Mouse (Mus musculus): Measurements from ENCODE around the gene Klhl35.
A peak's percentile ranks its signal among the peaks of the same experiment; 100 is the strongest.
"Not testable (repeated sequence)": the region's sequence is repeated elsewhere in the genome, so short reads cannot be mapped to it uniquely, and the experiment has no call there.

The Klhl35 gene

DNA sequence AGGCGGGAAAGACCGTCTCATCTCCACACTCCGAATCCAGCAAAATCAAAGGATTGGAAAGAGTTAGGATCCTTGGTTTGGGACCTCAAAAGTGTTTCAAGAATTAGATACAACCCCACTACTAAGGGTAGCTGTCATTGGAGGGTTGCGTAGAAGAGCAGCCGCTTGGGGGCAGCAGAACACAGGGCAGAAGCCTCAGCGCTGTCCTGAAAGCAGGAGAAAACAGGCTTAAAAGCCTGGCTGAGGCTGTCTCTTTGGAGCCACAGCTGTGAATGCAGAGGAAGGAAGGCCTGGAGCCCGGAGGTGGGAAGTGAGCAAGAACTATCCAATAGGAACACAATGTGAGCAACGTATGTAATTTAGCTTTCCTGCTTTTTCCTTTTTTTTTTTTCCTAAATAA is 34.4 kb downstream of the Klhl35 start:
- peak; percentile 88 for DNase-seq (ENCODE audit: low read depth, low spot score)

DNA sequence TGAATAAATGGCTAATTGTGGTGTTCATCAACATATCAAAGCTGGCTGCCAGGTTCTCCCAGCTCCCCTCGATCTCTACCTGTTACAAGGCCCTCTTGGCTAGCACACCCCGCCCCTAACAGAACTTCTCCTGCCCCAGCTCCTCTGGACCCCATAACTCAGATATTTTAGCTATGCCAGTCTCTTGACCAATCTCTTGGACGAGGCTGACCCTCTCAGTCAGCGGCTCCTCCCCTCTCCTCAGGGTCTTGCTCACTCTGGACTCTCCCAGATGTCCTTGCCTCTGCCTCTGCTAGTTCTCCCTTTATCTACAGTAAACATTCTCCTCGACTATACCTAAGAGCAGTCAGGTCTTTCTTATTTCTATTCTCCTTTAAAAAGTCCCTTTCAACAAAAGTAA is 34.9 kb downstream of the Klhl35 start:
- no peak for DNase-seq (ENCODE audit: low read depth, low spot score)

DNA sequence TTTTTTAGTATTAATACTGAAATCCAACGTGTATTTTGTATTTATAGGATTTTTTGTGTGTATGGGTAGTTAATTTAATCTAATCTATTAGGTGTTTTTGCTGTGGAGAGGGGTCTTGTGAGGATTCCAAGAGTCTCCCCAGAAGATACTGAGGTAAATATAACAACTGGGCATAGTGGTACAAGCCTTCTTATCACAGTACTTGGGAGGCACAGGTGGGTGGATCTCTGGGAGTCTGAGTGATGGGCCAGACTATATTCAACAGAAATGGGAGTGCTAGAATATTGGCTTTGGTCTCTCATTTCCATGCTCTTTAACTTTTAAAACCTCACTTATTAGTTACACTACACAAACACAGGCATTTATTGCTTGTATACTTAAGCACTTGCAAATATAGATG is 35.3 kb downstream of the Klhl35 start:
- no peak for DNase-seq (ENCODE audit: low read depth, low spot score)

DNA sequence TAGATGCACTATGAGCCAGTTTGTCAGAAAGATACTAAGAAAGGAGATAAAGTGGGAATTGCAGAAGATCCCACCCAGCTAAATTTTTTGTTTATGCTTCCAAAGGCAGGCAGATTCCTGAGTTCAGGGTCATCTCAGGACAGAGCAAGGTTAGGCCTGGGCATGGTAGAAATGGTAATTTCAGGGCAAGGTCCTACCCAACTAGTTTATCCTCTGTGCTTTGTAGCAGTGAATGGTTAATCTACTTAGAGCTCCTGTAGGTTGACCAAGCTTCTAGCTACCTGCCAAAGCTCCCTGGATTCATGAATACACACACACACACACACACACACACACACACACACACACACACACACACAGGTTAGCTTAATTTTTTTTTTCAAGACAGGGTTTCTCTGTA is 38.8 kb downstream of the Klhl35 start:
- DNase-seq (ENCODE audit: low read depth, low spot score), result no peak

DNA sequence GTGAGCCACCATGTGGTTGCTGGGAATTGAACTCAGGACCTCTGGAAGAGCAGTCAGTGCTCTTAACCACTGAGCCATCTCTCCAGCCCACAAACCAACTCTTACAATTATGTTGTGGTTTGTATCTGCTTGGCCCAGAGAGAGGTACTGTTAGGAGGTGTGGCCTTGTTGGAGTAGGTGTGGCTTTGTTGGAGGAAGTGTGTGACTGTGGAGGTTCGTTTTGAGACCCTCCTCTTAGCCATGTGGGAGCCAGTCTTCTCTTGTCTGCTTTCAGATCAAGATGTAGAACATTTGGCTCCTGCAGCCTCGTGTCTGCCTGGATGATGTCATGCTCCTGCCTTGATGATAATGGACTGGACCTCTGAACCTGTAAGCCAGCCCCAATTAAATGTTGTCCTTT is 42.4 kb downstream of the Klhl35 start:
- not testable (repeated sequence) for DNase-seq (ENCODE audit: low read depth, low spot score)

DNA sequence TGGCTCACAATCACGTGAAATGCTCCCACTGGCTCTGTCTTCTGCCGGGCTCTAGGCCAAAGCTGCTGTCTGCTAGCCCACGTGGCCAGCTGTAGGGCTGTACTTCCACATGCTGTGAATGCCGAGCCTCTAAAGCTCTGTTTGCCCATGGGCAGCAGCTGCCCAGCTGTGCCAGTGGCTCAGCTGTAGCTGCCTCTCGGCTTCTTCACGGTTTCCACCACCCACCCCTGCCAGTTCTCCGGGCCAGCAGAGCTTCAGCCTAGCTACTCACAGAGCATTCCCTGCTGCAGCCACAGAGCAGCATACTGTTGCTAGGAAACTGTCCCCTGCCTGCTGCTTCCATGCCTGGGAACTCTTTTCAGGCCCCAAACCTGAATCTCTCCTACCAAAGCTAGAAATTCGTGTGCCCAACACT is 44.3 kb downstream of the Klhl35 start:
- no peak for DNase-seq (ENCODE audit: low read depth, low spot score)

DNA sequence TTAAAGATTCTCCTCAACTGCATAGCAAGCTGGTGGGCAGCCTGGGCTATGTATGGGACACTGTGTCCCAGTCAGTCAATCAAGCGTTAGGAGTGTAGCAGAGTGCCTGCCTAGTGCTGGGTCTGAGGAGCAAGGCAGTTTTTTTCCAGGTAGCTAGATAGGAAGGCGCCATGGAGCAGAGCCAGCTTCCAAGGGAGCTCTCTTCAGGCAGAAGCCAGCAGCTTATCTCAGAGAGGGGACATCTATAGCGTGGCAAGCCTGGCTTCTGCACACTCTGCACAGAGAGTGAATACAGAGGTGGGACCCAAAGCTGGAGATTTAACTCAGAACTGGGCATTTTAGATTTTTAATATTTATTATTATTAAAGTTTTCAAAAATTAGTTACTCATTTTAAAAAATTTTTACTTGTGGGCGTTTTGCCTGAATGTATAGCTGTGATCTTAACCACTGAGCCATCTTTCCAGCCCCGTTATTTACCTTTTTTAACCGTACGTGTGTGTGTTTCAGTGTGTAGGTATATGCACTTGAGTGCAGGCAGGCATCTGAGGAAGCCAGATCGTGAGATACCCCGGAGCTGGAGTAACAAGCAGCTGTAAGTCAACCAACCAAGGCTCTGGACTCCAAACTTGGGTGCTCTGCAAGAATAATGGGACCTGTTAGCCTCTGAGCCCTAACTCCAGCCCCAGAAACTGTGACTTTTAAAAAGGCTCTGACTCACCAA is 50.4 kb downstream of the Klhl35 start:
- DNase-seq (ENCODE audit: low read depth, low spot score), result no peak

DNA sequence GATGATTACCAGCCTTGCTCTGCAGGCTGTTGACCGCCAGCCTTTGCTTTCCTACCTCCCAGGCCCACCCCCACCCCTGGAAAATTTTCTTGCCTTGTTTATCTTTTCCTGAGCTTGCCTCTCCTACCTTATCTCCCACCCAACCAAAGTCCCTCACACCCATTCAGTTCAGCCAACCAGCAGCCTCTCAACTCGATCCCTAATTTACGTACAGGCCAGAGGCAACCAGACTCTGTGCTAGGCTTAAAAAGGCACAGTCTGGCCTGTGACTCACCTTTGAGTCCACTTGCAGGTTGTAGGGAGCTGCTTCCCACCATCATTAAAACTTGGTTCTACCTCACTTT is 51.0 kb downstream of the Klhl35 start:
- DNase-seq (ENCODE audit: low read depth, low spot score), result no peak

DNA sequence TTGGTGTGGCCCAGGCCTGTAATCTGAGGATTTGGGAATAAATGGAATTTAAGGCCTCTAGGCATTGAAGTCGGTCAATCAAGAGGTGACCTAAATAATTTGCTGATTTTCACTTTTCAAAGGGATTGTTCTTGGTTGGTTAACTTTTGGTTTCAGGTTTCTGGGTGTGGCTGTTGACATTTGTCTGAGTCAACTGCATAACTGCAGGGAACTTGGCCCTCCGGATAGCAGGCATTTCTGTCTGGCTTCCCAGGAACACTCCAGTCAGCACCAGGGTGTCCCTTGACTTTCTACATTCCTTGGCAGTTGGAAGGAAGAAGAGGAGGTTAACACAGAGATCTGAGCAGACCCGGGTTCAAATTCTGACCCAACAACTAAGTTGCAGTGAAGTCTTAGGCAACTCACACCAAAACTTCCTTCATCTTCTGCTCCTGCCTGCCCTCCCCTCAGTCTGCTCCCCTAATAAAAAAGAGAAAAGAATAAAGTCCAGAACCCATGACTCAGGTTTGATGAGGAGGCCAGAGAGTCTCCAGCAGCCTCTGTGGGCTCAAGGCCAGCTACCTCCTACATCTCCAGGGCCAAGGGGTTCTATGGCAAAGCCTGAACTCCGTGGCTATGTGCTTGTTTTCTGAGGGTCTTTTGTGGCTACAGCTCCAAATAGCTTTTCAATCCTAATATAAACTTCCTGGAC is 53.3 kb downstream of the Klhl35 start:
- no peak for DNase-seq (ENCODE audit: low read depth, low spot score)

DNA sequence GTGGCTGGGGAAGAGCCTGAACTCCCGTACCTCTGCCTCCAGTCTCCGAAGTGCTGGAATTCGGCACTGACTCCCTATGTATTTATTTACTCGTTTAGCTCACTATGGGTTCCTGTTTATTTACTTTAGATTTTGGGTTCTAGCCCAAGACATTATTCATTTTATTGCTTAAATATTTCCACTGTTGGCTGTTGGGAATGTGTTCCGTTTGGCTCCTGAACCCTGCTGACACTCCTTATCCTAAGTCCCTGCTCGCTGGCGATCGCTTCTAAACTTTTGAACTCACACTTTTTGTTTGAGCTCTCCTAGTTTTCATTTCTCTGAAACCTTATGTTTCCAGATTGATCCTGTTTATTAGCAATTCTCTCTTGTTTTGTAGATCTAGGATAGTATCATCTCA is 57.3 kb downstream of the Klhl35 start:
- no peak for DNase-seq (ENCODE audit: low read depth, low spot score)
